In genomic region chr4:139030675-139031074, GRCm38 (mm10) we compare ENCODE assay signal across 15 mouse cellular contexts. TPM values are rescaled to one million over a fixed set of nuclear protein-coding genes. Genes with fewer than 3 reads are reported as not detected.
DNase-seq lines count a peak whose midpoint lies in the region.
"Had no signal": no experiment of that assay in that cellular context is flagged by ENCODE, and none has a peak within 500 bp of the region (broad histone marks: within the 10 kb centered on the region; RNA-seq: fewer than 3 reads in every experiment).

No protein-coding gene starts in this region.

- peak; percentile 98 for DNase-seq in heart, adult 11 months
- no peak for DNase-seq in heart, postnatal 14 days
- peak; percentile 7 for DNase-seq in lung, postnatal 25 days (ENCODE audit: low spot score)
- no peak for DNase-seq in lung, postnatal 10 days
- DNase-seq in gastrocnemius, postnatal 25 days: peak; percentile 47
- DNase-seq in right cerebral cortex, postnatal 4 days: no peak
- DNase-seq: adrenal gland, adult 8-10 months; adrenal gland, postnatal 36 days; cerebellum, adult 11 months; cerebellum, adult 8-10 months; cerebellum, postnatal 14 days; embryo, embryonic 11 days; kidney, adult 18-20 months had no signal

- intact Hi-C loops in heart, postnatal 14 days (cut with DNase I): no loop called here

RNA-seq across cellular contexts. Expression of gene Htr6, which starts 44.7 kb away (rescaled TPM):
- not detected for total RNA-seq in heart, postnatal 14 days (2021)
- not detected for total RNA-seq in gastrocnemius, postnatal 25 days (2021)
- total RNA-seq: common myeloid progenitor, adult 5-6 weeks; granulocyte monocyte progenitor cell, adult 5-6 weeks had no signal

RNA-seq across cellular contexts. Expression of gene Tmco4, which starts 58.0 kb away (rescaled TPM):
- total RNA-seq in heart, postnatal 14 days (2021): 1 to 10 TPM; 7.9 to 8.4 TPM
- total RNA-seq in gastrocnemius, postnatal 25 days (2021): 1 to 10 TPM; 4.7 TPM

Comparison
In these comparisons a context has a peak if more than half of its experiments do, and no peak if none do; other contexts are left out.
1. DNase-seq: peak in heart, adult 11 months (single experiment), lung, postnatal 25 days (single experiment) and gastrocnemius, postnatal 25 days (single experiment); none in heart, postnatal 14 days (0 of 2), lung, postnatal 10 days (single experiment) and right cerebral cortex, postnatal 4 days (single experiment).